Mouse (Mus musculus): ENCODE data around the gene Ube2c. TPM values are rescaled to one million over a fixed set of nuclear protein-coding genes. Genes with fewer than 3 reads are reported as not detected.
"Not testable (repeated sequence)": the region's sequence is repeated elsewhere in the genome, so short reads cannot be mapped to it uniquely, and the experiment has no call there.

Gene Ube2c
- polyA plus RNA-seq, 1 experiment from 2014 or later: 639 TPM

- DNase-seq (ENCODE audit: low spot score): no peak
- Histone ChIP-seq H3K36me3 (peaks cover 93% of the 10 kb centered on the region), H3K9me3 (replicated peaks) (no peaks in the 10 kb centered on the region), H3K27me3 (ENCODE audit: low read depth, poor library complexity, severe bottlenecking) (no peaks in the 10 kb centered on the region), H3K4me3 (no peak overlapping the region), H3K27ac (replicated peaks) (no peak overlapping the region), H3K4me1 (no peaks in the 10 kb centered on the region)
- WGBS: 92% methylated on average over 4 of the region's 4 CpGs
Measured at GRCm38 (mm10) chr2:164795868-164796267, 26.2 kb downstream of the Ube2c start.

- peaks cover 86% of the 10 kb centered on the region for H3K36me3 ChIP-seq
- H3K9me3 ChIP-seq (replicated peaks); H3K27ac ChIP-seq (replicated peaks); H3K27me3 ChIP-seq (ENCODE audit: low read depth, poor library complexity, severe bottlenecking); H3K4me1 ChIP-seq; H3K4me3 ChIP-seq; DNase-seq (ENCODE audit: low spot score): not testable (repeated sequence)
- WGBS: 90% methylated on average over 6 of the region's 6 CpGs
Measured at GRCm38 (mm10) chr2:164798554-164798953, 28.9 kb downstream of the Ube2c start.

GRCm38 (mm10) chr2:164800252-164801004 is 30.7 kb downstream of the Ube2c start:
- H3K9me3 ChIP-seq (replicated peaks): no peaks in the 10 kb centered on the region
- no peak for DNase-seq (ENCODE audit: low spot score)
- no peak overlapping the region for H3K27ac ChIP-seq (replicated peaks)
- H3K27me3 ChIP-seq (ENCODE audit: low read depth, poor library complexity, severe bottlenecking): no peaks in the 10 kb centered on the region
- peaks cover 71% of the 10 kb centered on the region for H3K36me3 ChIP-seq
- 93% methylated on average over 13 of the region's 13 CpGs for WGBS
- no peak overlapping the region for H3K4me3 ChIP-seq
- peaks cover 18% of the 10 kb centered on the region for H3K4me1 ChIP-seq

GRCm38 (mm10) chr2:164803201-164803920 is 33.7 kb downstream of the Ube2c start:
- Histone ChIP-seq H3K4me1 (peaks cover 26% of the 10 kb centered on the region), H3K27ac (replicated peaks) (no peak overlapping the region), H3K9me3 (replicated peaks) (no peaks in the 10 kb centered on the region), H3K4me3 (peak overlapping the region; percentile 74), H3K36me3 (peaks cover 44% of the 10 kb centered on the region), H3K27me3 (ENCODE audit: low read depth, poor library complexity, severe bottlenecking) (no peaks in the 10 kb centered on the region)
- WGBS: 95% methylated on average over 16 of the region's 16 CpGs
- no peak for DNase-seq (ENCODE audit: low spot score)

- H3K36me3 ChIP-seq: peaks cover 44% of the 10 kb centered on the region
- no peaks in the 10 kb centered on the region for H3K9me3 ChIP-seq (replicated peaks)
- DNase-seq (ENCODE audit: low spot score): no peak
- H3K27me3 ChIP-seq (ENCODE audit: low read depth, poor library complexity, severe bottlenecking): no peaks in the 10 kb centered on the region
- peak overlapping the region; percentile 74 for H3K4me3 ChIP-seq
- WGBS: 57% methylated on average over 1 of the region's 1 CpGs
- peak overlapping the region; percentile 90; the same call in 1 of the 2 replicates for H3K27ac ChIP-seq (replicated peaks)
- H3K4me1 ChIP-seq: peaks cover 26% of the 10 kb centered on the region
Measured at GRCm38 (mm10) chr2:164803921-164804313, 34.2 kb downstream of the Ube2c start.

- no peaks in the 10 kb centered on the region for H3K9me3 ChIP-seq (replicated peaks)
- peaks cover 42% of the 10 kb centered on the region for H3K36me3 ChIP-seq
- peaks cover 26% of the 10 kb centered on the region for H3K4me1 ChIP-seq
- peak within 1 kb of the TSS; percentile 74 for H3K4me3 ChIP-seq
- peak; percentile 97 for DNase-seq (ENCODE audit: low spot score)
- H3K27me3 ChIP-seq (ENCODE audit: low read depth, poor library complexity, severe bottlenecking): no peaks in the 10 kb centered on the region
- H3K27ac ChIP-seq (replicated peaks): peak within 1 kb of the TSS; percentile 90
- WGBS: under 1% methylated on average over 47 of the region's 47 CpGs
Measured at GRCm38 (mm10) chr2:164804533-164805331, 35.0 kb downstream of the Ube2c start, which contains the start of the genes Acot8 and Zswim3. Acot8 (minus strand) TSS chr2:164804882. Zswim3 (plus strand) TSS chr2:164805098.

GRCm38 (mm10) chr2:164805332-164805718 is 35.6 kb downstream of the Ube2c start:
- DNase-seq (ENCODE audit: low spot score): no peak
- peak overlapping the region; percentile 74 for H3K4me3 ChIP-seq
- peaks cover 36% of the 10 kb centered on the region for H3K36me3 ChIP-seq
- H3K4me1 ChIP-seq: peaks cover 26% of the 10 kb centered on the region
- 2% methylated on average over 21 of the region's 21 CpGs for WGBS
- no peaks in the 10 kb centered on the region for H3K27me3 ChIP-seq (ENCODE audit: low read depth, poor library complexity, severe bottlenecking)
- no peaks in the 10 kb centered on the region for H3K9me3 ChIP-seq (replicated peaks)
- peak overlapping the region; percentile 90 for H3K27ac ChIP-seq (replicated peaks)

GRCm38 (mm10) chr2:164806614-164807013 is 36.9 kb downstream of the Ube2c start:
- Histone ChIP-seq H3K9me3 (replicated peaks) (no peaks in the 10 kb centered on the region), H3K36me3 (peaks cover 23% of the 10 kb centered on the region), H3K4me1 (peaks cover 26% of the 10 kb centered on the region), H3K27me3 (ENCODE audit: low read depth, poor library complexity, severe bottlenecking) (no peaks in the 10 kb centered on the region), H3K4me3 (peak overlapping the region; percentile 2; the same call in 1 of the 2 replicates), H3K27ac (replicated peaks) (no peak overlapping the region)
- WGBS: 86% methylated on average over 7 of the region's 7 CpGs
- DNase-seq (ENCODE audit: low spot score): no peak

GRCm38 (mm10) chr2:164813557-164813956 is 43.9 kb downstream of the Ube2c start:
- H3K4me3 ChIP-seq: no peak overlapping the region
- peaks cover 16% of the 10 kb centered on the region for H3K36me3 ChIP-seq
- no peaks in the 10 kb centered on the region for H3K9me3 ChIP-seq (replicated peaks)
- WGBS: 81% methylated on average over 2 of the region's 2 CpGs
- no peak overlapping the region for H3K27ac ChIP-seq (replicated peaks)
- no peak for DNase-seq (ENCODE audit: low spot score)
- H3K4me1 ChIP-seq: peaks cover 3% of the 10 kb centered on the region; the same call in 1 of the 2 replicates
- no peaks in the 10 kb centered on the region for H3K27me3 ChIP-seq (ENCODE audit: low read depth, poor library complexity, severe bottlenecking)

- H3K4me1 ChIP-seq: peaks cover 3% of the 10 kb centered on the region; the same call in 1 of the 2 replicates
- WGBS: 89% methylated on average over 5 of the region's 5 CpGs
- no peak overlapping the region for H3K4me3 ChIP-seq
Measured at GRCm38 (mm10) chr2:164815348-164815747, 45.6 kb downstream of the Ube2c start.

GRCm38 (mm10) chr2:164815821-164816220 is 46.1 kb downstream of the Ube2c start:
- no peaks in the 10 kb centered on the region for H3K27me3 ChIP-seq (ENCODE audit: low read depth, poor library complexity, severe bottlenecking)

More at GRCm38 (mm10) chr2:164815348-164815747, 45.6 kb downstream of the Ube2c start:
- H3K27me3 ChIP-seq (ENCODE audit: low read depth, poor library complexity, severe bottlenecking): no peaks in the 10 kb centered on the region
- no peak overlapping the region for H3K27ac ChIP-seq (replicated peaks)
- no peaks in the 10 kb centered on the region for H3K9me3 ChIP-seq (replicated peaks)
- DNase-seq (ENCODE audit: low spot score): no peak
- H3K36me3 ChIP-seq: peaks cover 12% of the 10 kb centered on the region

GRCm38 (mm10) chr2:164817206-164817605 is 47.5 kb downstream of the Ube2c start:
- Histone ChIP-seq H3K4me3 (no peak overlapping the region), H3K27ac (replicated peaks) (no peak overlapping the region)
- WGBS: 91% methylated on average over 6 of the region's 6 CpGs

More at GRCm38 (mm10) chr2:164815821-164816220, 46.1 kb downstream of the Ube2c start:
- Histone ChIP-seq H3K9me3 (replicated peaks) (no peaks in the 10 kb centered on the region), H3K36me3 (peaks cover 17% of the 10 kb centered on the region), H3K4me3 (no peak overlapping the region), H3K4me1 (peaks cover 3% of the 10 kb centered on the region; the same call in 1 of the 2 replicates), H3K27ac (replicated peaks) (no peak overlapping the region)
- WGBS: 91% methylated on average over 8 of the region's 8 CpGs
- DNase-seq (ENCODE audit: low spot score): no peak

More at GRCm38 (mm10) chr2:164817206-164817605, 47.5 kb downstream of the Ube2c start:
- no peaks in the 10 kb centered on the region for H3K27me3 ChIP-seq (ENCODE audit: low read depth, poor library complexity, severe bottlenecking)
- peaks cover 25% of the 10 kb centered on the region for H3K36me3 ChIP-seq
- no peak for DNase-seq (ENCODE audit: low spot score)
- peaks cover 6% of the 10 kb centered on the region for H3K4me1 ChIP-seq
- H3K9me3 ChIP-seq (replicated peaks): no peaks in the 10 kb centered on the region

All from midbrain, embryonic 10.5 days (tissue).